Mouse (Mus musculus): ENCODE results near the gene Trpv1. TPM values are rescaled to one million over a fixed set of nuclear protein-coding genes. Genes with fewer than 3 reads are reported as not detected.

The Trpv1 gene
- polyA plus RNA-seq, 1 experiment from 2014 or later, result not detected

- H3K4me3 ChIP-seq (ENCODE audit: low read depth, low read length), result no peak overlapping the region
- no peak overlapping the region for H3K4me2 ChIP-seq (replicated peaks; ENCODE audit: low read depth, low read length)
- WGBS, result 88% methylated on average over 4 of the region's 4 CpGs
- DNase-seq (ENCODE audit: low spot score) (no peak), ATAC-seq (ENCODE audit: low FRiP score) (no peak)
- H3K9ac ChIP-seq (ENCODE audit: low read depth, low read length), result no peak overlapping the region
- no peak overlapping the region for H3K27ac ChIP-seq (ENCODE audit: low read depth, low read length)
- no peaks in the 10 kb centered on the region for H3K27me3 ChIP-seq (ENCODE audit: control insufficient read depth, insufficient read depth, low read length)
- H3K4me1 ChIP-seq (replicated peaks; ENCODE audit: control insufficient read depth, insufficient read depth, low read length), result no peaks in the 10 kb centered on the region
- no peaks in the 10 kb centered on the region for H3K36me3 ChIP-seq (ENCODE audit: control insufficient read depth, insufficient read depth, low read length)
- H3K9me3 ChIP-seq (ENCODE audit: control insufficient read depth, low read length), result no peaks in the 10 kb centered on the region
Measured at GRCm38 (mm10) chr11:73242777-73243176, 8.7 kb downstream of the Trpv1 start.

GRCm38 (mm10) chr11:73257362-73257945, 23.4 kb downstream of the Trpv1 start:
- no peak overlapping the region for H3K27ac ChIP-seq (ENCODE audit: low read depth, low read length)
- H3K4me1 ChIP-seq (replicated peaks; ENCODE audit: control insufficient read depth, insufficient read depth, low read length), result no peaks in the 10 kb centered on the region
- DNase-seq (ENCODE audit: low spot score) (no peak), ATAC-seq (ENCODE audit: low FRiP score) (no peak)
- H3K27me3 ChIP-seq (ENCODE audit: control insufficient read depth, insufficient read depth, low read length), result no peaks in the 10 kb centered on the region
- no peak overlapping the region for H3K9ac ChIP-seq (ENCODE audit: low read depth, low read length)
- H3K4me2 ChIP-seq (replicated peaks; ENCODE audit: low read depth, low read length), result no peak overlapping the region
- 76% methylated on average over 4 of the region's 4 CpGs for WGBS
- H3K9me3 ChIP-seq (ENCODE audit: control insufficient read depth, low read length), result no peaks in the 10 kb centered on the region
- no peaks in the 10 kb centered on the region for H3K36me3 ChIP-seq (ENCODE audit: control insufficient read depth, insufficient read depth, low read length)
- H3K4me3 ChIP-seq (ENCODE audit: low read depth, low read length), result no peak overlapping the region

- Histone ChIP-seq H3K27me3 (ENCODE audit: control insufficient read depth, insufficient read depth, low read length) (no peaks in the 10 kb centered on the region), H3K9ac (ENCODE audit: low read depth, low read length) (no peak overlapping the region), H3K4me1 (replicated peaks; ENCODE audit: control insufficient read depth, insufficient read depth, low read length) (no peaks in the 10 kb centered on the region), H3K27ac (ENCODE audit: low read depth, low read length) (no peak overlapping the region), H3K36me3 (ENCODE audit: control insufficient read depth, insufficient read depth, low read length) (no peaks in the 10 kb centered on the region), H3K9me3 (ENCODE audit: control insufficient read depth, low read length) (no peaks in the 10 kb centered on the region), H3K4me2 (replicated peaks; ENCODE audit: low read depth, low read length) (no peak overlapping the region), H3K4me3 (ENCODE audit: low read depth, low read length) (no peak overlapping the region)
- ATAC-seq (ENCODE audit: low FRiP score) (no peak), DNase-seq (ENCODE audit: low spot score) (no peak)
Measured at GRCm38 (mm10) chr11:73258664-73259063, 24.6 kb downstream of the Trpv1 start.

GRCm38 (mm10) chr11:73260457-73260856, 26.4 kb downstream of the Trpv1 start:
- H3K4me1 ChIP-seq (replicated peaks; ENCODE audit: control insufficient read depth, insufficient read depth, low read length), result no peaks in the 10 kb centered on the region
- H3K27me3 ChIP-seq (ENCODE audit: control insufficient read depth, insufficient read depth, low read length), result no peaks in the 10 kb centered on the region
- no peaks in the 10 kb centered on the region for H3K36me3 ChIP-seq (ENCODE audit: control insufficient read depth, insufficient read depth, low read length)
- H3K9me3 ChIP-seq (ENCODE audit: control insufficient read depth, low read length), result no peaks in the 10 kb centered on the region
- no peak overlapping the region for H3K27ac ChIP-seq (ENCODE audit: low read depth, low read length)
- H3K4me3 ChIP-seq (ENCODE audit: low read depth, low read length), result no peak overlapping the region
- ATAC-seq (ENCODE audit: low FRiP score) (no peak), DNase-seq (ENCODE audit: low spot score) (no peak)
- WGBS, result 74% methylated on average over 3 of the region's 3 CpGs
- no peak overlapping the region for H3K9ac ChIP-seq (ENCODE audit: low read depth, low read length)
- H3K4me2 ChIP-seq (replicated peaks; ENCODE audit: low read depth, low read length), result no peak overlapping the region

GRCm38 (mm10) chr11:73261385-73261784, 27.3 kb downstream of the Trpv1 start:
- Histone ChIP-seq H3K36me3 (ENCODE audit: control insufficient read depth, insufficient read depth, low read length) (no peaks in the 10 kb centered on the region), H3K4me1 (replicated peaks; ENCODE audit: control insufficient read depth, insufficient read depth, low read length) (no peaks in the 10 kb centered on the region), H3K4me2 (replicated peaks; ENCODE audit: low read depth, low read length) (no peak overlapping the region), H3K4me3 (ENCODE audit: low read depth, low read length) (no peak overlapping the region), H3K27me3 (ENCODE audit: control insufficient read depth, insufficient read depth, low read length) (no peaks in the 10 kb centered on the region), H3K9ac (ENCODE audit: low read depth, low read length) (no peak overlapping the region), H3K27ac (ENCODE audit: low read depth, low read length) (no peak overlapping the region), H3K9me3 (ENCODE audit: control insufficient read depth, low read length) (no peaks in the 10 kb centered on the region)
- WGBS, result 88% methylated on average over 1 of the region's 1 CpGs
- DNase-seq (ENCODE audit: low spot score), result no peak
- no peak for ATAC-seq (ENCODE audit: low FRiP score)

GRCm38 (mm10) chr11:73267267-73267666, 33.2 kb downstream of the Trpv1 start, which contains the start of gene Trpv3:
TSS of gene Trpv3 (plus strand) at chr11:73267388.
- Histone ChIP-seq H3K36me3 (ENCODE audit: control insufficient read depth, insufficient read depth, low read length) (no peaks in the 10 kb centered on the region), H3K9ac (ENCODE audit: low read depth, low read length) (no peak within 1 kb of the TSS), H3K4me3 (ENCODE audit: low read depth, low read length) (no peak within 1 kb of the TSS), H3K27me3 (ENCODE audit: control insufficient read depth, insufficient read depth, low read length) (no peaks in the 10 kb centered on the region), H3K4me2 (replicated peaks; ENCODE audit: low read depth, low read length) (no peak within 1 kb of the TSS), H3K4me1 (replicated peaks; ENCODE audit: control insufficient read depth, insufficient read depth, low read length) (no peaks in the 10 kb centered on the region), H3K9me3 (ENCODE audit: control insufficient read depth, low read length) (no peaks in the 10 kb centered on the region), H3K27ac (ENCODE audit: low read depth, low read length) (no peak within 1 kb of the TSS)
- 91% methylated on average over 7 of the region's 7 CpGs for WGBS
- no peak for ATAC-seq (ENCODE audit: low FRiP score)
- DNase-seq (ENCODE audit: low spot score), result no peak

- H3K9ac ChIP-seq (ENCODE audit: low read depth, low read length), result no peak overlapping the region
- no peak for DNase-seq (ENCODE audit: low spot score)
- no peak overlapping the region for H3K4me3 ChIP-seq (ENCODE audit: low read depth, low read length)
- no peaks in the 10 kb centered on the region for H3K36me3 ChIP-seq (ENCODE audit: control insufficient read depth, insufficient read depth, low read length)
- H3K4me1 ChIP-seq (replicated peaks; ENCODE audit: control insufficient read depth, insufficient read depth, low read length), result no peaks in the 10 kb centered on the region
- WGBS, result 39% methylated on average over 2 of the region's 2 CpGs
- no peak overlapping the region for H3K4me2 ChIP-seq (replicated peaks; ENCODE audit: low read depth, low read length)
- H3K9me3 ChIP-seq (ENCODE audit: control insufficient read depth, low read length), result no peaks in the 10 kb centered on the region
- H3K27me3 ChIP-seq (ENCODE audit: control insufficient read depth, insufficient read depth, low read length), result no peaks in the 10 kb centered on the region
- no peak for ATAC-seq (ENCODE audit: low FRiP score)
- no peak overlapping the region for H3K27ac ChIP-seq (ENCODE audit: low read depth, low read length)
Measured at GRCm38 (mm10) chr11:73274821-73275220, 40.7 kb downstream of the Trpv1 start.

GRCm38 (mm10) chr11:73280710-73281109, 46.6 kb downstream of the Trpv1 start:
- ATAC-seq (ENCODE audit: low FRiP score), result no peak
- no peak overlapping the region for H3K4me3 ChIP-seq (ENCODE audit: low read depth, low read length)
- H3K27me3 ChIP-seq (ENCODE audit: control insufficient read depth, insufficient read depth, low read length), result no peaks in the 10 kb centered on the region
- DNase-seq (ENCODE audit: low spot score), result no peak
- no peaks in the 10 kb centered on the region for H3K36me3 ChIP-seq (ENCODE audit: control insufficient read depth, insufficient read depth, low read length)
- no peak overlapping the region for H3K27ac ChIP-seq (ENCODE audit: low read depth, low read length)
- 58% methylated on average over 5 of the region's 5 CpGs for WGBS
- H3K9me3 ChIP-seq (ENCODE audit: control insufficient read depth, low read length), result no peaks in the 10 kb centered on the region
- H3K4me1 ChIP-seq (replicated peaks; ENCODE audit: control insufficient read depth, insufficient read depth, low read length), result no peaks in the 10 kb centered on the region; the same call in 1 of the 2 replicates
- no peak overlapping the region for H3K4me2 ChIP-seq (replicated peaks; ENCODE audit: low read depth, low read length)
- no peak overlapping the region for H3K9ac ChIP-seq (ENCODE audit: low read depth, low read length)

GRCm38 (mm10) chr11:73281528-73282027, 47.5 kb downstream of the Trpv1 start:
- 4% methylated on average over 16 of the region's 16 CpGs for WGBS
- Histone ChIP-seq H3K4me2 (replicated peaks; ENCODE audit: low read depth, low read length) (peak overlapping the region; percentile 37), H3K4me1 (replicated peaks; ENCODE audit: control insufficient read depth, insufficient read depth, low read length) (no peaks in the 10 kb centered on the region; the same call in 1 of the 2 replicates), H3K36me3 (ENCODE audit: control insufficient read depth, insufficient read depth, low read length) (no peaks in the 10 kb centered on the region), H3K4me3 (ENCODE audit: low read depth, low read length) (peak overlapping the region; percentile 26; the same call in 1 of the 2 replicates), H3K27me3 (ENCODE audit: control insufficient read depth, insufficient read depth, low read length) (no peaks in the 10 kb centered on the region), H3K27ac (ENCODE audit: low read depth, low read length) (no peak overlapping the region), H3K9me3 (ENCODE audit: control insufficient read depth, low read length) (no peaks in the 10 kb centered on the region), H3K9ac (ENCODE audit: low read depth, low read length) (peak overlapping the region; percentile 8; the same call in 1 of the 2 replicates)
- DNase-seq (ENCODE audit: low spot score), result peak; percentile 59
- ATAC-seq (ENCODE audit: low FRiP score), result peak; percentile 72

All from hindbrain, embryonic 11.5 days (tissue).